Mouse (Mus musculus) R1 (cell line): ENCODE data around the gene Oosp1.

ENCODE experiments used
- DNase-seq: peaks from one replicate; pipeline ENCODE4 v3.0.0-alpha.2; 2018; ENCODE audit warnings: low read depth, low spot score

Gene Oosp1

GRCm38 (mm10) chr19:11690839-11691238 is at the start of gene Oosp1:
Gene Oosp1, minus strand, starts transcription at chr19:11691150.
- DNase-seq, result no peak

- no peak for DNase-seq
Measured at GRCm38 (mm10) chr19:11736455-11736854, 45.5 kb upstream of the Oosp1 start.

- no peak for DNase-seq
Measured at GRCm38 (mm10) chr19:11730278-11730677, 39.3 kb upstream of the Oosp1 start.

- DNase-seq, result no peak
Measured at GRCm38 (mm10) chr19:11727304-11727703, 36.4 kb upstream of the Oosp1 start.

- no peak for DNase-seq
Measured at GRCm38 (mm10) chr19:11725915-11726314, 35.0 kb upstream of the Oosp1 start.

GRCm38 (mm10) chr19:11724275-11724674 is 33.3 kb upstream of the Oosp1 start:
- DNase-seq, result no peak

- DNase-seq, result no peak
Measured at GRCm38 (mm10) chr19:11723870-11724269, 32.9 kb upstream of the Oosp1 start.

GRCm38 (mm10) chr19:11720071-11720470 is 29.1 kb upstream of the Oosp1 start:
- no peak for DNase-seq

GRCm38 (mm10) chr19:11712451-11712850 is 21.5 kb upstream of the Oosp1 start:
- DNase-seq, result no peak

- no peak for DNase-seq
Measured at GRCm38 (mm10) chr19:11698342-11698741, 7.4 kb upstream of the Oosp1 start.

GRCm38 (mm10) chr19:11696755-11697154 is 5.8 kb upstream of the Oosp1 start, which contains the start of gene Oosp3:
Gene Oosp3, plus strand, starts transcription at chr19:11697055.
- DNase-seq, result no peak

GRCm38 (mm10) chr19:11691454-11691853 is 504 bp upstream of the Oosp1 start:
- no peak for DNase-seq

- no peak for DNase-seq
Measured at GRCm38 (mm10) chr19:11661562-11661961, 29.4 kb downstream of the Oosp1 start.

- DNase-seq, result no peak
Measured at GRCm38 (mm10) chr19:11660459-11660858, 30.5 kb downstream of the Oosp1 start, which contains the start of gene Oosp2. Gene Oosp2, minus strand, starts transcription at chr19:11660559.

GRCm38 (mm10) chr19:11659142-11659541 is 31.8 kb downstream of the Oosp1 start:
- no peak for DNase-seq

- no peak for DNase-seq
Measured at GRCm38 (mm10) chr19:11649564-11649963, 41.4 kb downstream of the Oosp1 start.

GRCm38 (mm10) chr19:11646166-11646565 is 44.8 kb downstream of the Oosp1 start:
- DNase-seq, result no peak

- DNase-seq, result no peak
Measured at GRCm38 (mm10) chr19:11640732-11641131, 50.2 kb downstream of the Oosp1 start, which contains the start of gene Ms4a3. Gene Ms4a3, minus strand, starts transcription at chr19:11640851.

GRCm38 (mm10) chr19:11639038-11639437 is 51.9 kb downstream of the Oosp1 start:
- no peak for DNase-seq

GRCm38 (mm10) chr19:11635572-11635971 is 55.4 kb downstream of the Oosp1 start:
- DNase-seq, result no peak

GRCm38 (mm10) chr19:11634330-11634729 is 56.6 kb downstream of the Oosp1 start:
- DNase-seq, result no peak

- DNase-seq, result no peak
Measured at GRCm38 (mm10) chr19:11633732-11634131, 57.2 kb downstream of the Oosp1 start.

GRCm38 (mm10) chr19:11625231-11625630 is 65.7 kb downstream of the Oosp1 start:
- DNase-seq, result no peak

GRCm38 (mm10) chr19:11624800-11625199 is 66.2 kb downstream of the Oosp1 start:
- DNase-seq, result no peak
